Mouse (Mus musculus) natural killer cell, adult 2 months (primary cell): ENCODE measurements around the gene Ace.
A peak's percentile ranks its signal among the peaks of the same experiment; 100 is the strongest.
"Not testable (repeated sequence)": the region's sequence is repeated elsewhere in the genome, so short reads cannot be mapped to it uniquely, and the experiment has no call there.

Experiments used
- DNase-seq, 2 experiments: peaks; one replicate each; pipeline ENCODE4 v3.0.0; 2022; ENCODE audit warnings: low spot score in 2 of 2

The Ace gene

GRCm38 (mm10) chr11:105994375-105994774, 26.6 kb downstream of the Ace start, which contains the start of gene Ace3:
Gene Ace3, plus strand, starts transcription at chr11:105994675.
- no peak for DNase-seq

DNA sequence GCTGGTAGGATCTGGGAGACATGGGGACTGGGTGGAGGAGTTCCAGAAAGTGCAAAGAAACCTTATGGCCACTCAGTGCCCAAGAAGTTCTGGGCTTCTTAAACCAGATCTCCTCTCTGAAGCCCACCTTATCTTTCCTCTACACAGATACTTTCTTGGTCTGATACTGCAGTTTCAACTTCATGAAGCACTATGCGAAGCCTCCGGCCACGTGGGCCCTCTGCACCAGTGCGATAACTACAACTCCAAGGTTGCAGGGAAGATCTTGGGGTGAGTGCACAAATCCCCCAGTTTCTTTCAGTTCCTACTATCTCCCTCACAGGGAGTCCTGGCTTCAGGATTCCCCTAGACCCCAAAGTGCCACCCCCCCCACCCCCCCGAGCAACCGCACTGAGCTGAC, 32.3 kb downstream of the Ace start:
- no peak for DNase-seq

GRCm38 (mm10) chr11:106001718-106002117, 34.0 kb downstream of the Ace start:
- peak; percentile 9 to 26 for DNase-seq

DNA sequence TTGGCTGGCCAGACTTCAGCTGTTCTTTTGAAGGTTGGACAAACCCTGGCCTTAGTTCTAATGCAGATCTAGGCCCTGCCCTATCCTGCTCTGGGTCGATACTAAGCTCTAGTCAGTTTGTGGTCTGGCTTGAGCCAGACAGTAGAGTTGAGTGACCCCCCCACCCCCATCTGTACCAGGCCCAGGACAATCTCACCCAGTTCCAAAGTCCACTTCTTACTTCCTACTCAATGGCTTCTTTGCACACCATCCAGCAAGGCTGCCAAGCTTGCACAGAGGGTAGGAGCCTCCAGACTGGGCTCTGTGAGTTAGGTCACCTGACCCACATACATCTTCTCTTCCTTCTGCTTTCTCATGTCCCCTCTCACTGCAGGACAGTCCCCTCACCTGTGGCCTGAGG, 36.8 kb downstream of the Ace start:
- no peak for DNase-seq

- DNase-seq, result no peak
Observed at GRCm38 (mm10) chr11:106005970-106006369, 38.2 kb downstream of the Ace start.

DNA sequence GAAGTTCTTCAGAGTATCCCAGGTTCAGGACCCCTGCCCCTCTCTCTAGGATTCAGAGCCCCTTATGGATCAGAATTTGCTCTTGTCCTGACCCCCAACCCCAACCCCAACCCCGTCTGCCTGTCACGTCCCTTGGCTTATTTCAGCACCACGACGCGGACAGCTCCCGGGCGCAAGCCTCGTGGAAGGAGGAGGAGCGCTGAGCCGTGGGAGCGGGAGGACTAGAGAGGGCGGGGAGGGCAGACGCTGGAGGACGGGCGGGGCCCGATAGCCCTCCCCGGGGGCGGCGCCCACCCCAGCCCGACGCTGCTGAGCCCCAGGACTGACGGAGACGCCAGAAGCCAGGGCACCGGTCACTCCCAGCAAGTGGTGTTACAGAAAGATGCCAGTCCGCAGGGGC, 40.1 kb downstream of the Ace start, which contains the start of gene Kcnh6:
Gene Kcnh6 (plus strand): TSS at position 304 of the 400 bp plus-strand sequence.
- DNase-seq, result peak in 1 of 2 experiments; percentile 35

GRCm38 (mm10) chr11:106012711-106013110, 45.0 kb downstream of the Ace start:
- no peak for DNase-seq

GRCm38 (mm10) chr11:106013556-106014225, 45.9 kb downstream of the Ace start:
- no peak for DNase-seq

- no peak for DNase-seq
Observed at GRCm38 (mm10) chr11:106016440-106016839, 48.7 kb downstream of the Ace start.

DNA sequence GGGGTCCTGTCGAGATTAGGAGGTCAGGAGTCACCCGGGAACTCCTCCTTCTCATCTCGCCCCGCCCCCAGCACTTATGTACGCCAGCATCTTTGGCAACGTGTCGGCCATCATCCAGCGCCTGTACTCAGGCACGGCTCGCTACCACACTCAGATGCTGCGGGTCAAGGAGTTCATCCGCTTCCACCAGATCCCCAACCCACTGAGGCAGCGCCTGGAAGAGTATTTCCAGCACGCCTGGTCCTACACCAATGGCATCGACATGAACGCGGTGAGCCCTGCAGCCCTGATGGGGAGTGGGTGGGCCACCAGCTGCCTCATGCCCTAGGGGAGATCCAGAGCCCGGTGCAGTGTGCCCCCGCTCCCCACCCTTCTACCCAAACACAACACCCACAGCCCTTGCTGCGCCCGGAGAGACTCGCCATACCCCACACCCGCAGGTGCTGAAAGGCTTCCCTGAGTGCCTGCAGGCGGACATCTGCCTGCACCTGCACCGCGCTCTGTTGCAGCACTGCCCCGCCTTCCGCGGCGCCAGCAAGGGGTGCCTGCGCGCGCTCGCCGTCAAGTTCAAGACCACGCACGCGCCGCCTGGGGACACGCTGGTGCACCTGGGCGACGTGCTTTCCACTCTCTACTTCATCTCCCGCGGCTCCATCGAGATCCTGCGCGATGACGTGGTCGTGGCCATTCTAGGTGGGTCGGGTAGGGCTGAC, 52.5 kb downstream of the Ace start:
- no peak for DNase-seq

DNA sequence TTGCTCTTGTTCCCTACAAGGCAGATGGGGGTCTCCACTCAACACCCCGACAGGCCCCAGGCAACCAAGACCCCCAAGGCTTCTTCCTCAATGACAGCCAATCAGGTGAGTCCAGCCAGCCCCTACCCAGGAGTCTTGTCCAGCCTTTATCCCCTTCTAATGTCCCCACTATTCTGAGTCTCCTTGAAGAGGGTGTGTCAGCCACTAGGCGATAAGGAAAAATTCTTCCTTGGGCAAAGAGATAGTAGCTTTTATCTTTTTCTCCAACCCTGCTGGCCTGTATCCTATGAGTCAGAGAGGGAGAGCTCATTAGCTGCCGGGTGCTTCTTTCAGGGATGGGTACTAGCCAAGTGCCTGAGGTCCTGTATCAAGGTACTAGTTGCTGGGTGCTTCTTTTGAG, 58.0 kb downstream of the Ace start:
- no peak for DNase-seq

DNA sequence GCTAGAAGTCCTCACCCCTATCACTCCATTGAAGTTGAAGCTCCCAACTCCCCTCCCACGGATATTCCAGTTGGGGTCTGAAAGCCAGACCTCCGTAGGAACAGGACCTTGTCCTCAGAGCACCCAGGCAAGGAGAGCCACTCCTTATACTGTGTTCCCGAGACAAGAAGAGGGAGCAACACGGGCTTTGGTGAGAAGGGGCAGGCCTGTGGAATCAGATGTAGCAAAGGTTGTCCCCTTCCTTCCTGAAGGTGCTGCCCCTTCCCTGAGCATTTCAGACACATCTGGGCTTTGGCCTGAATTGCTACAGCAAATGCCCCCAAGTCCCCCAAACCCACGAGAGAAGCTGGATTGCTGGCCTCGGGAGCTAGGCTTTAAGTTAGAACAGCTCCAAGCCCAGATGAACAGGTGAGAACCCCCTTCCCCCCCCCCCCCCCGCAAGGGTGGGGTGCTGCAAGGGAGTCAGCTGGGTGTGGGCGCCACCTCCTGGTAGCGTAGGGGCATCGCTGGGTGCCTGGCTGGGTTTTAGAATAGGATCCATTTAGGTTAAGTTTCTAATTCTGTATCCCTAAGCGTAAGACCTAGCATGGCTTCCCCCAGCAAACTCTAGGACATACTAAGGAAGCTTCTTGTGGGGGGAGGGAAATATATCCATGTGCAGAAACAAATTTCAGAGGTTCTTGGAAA, 58.9 kb downstream of the Ace start:
- peak; percentile 62 to 80 for DNase-seq

GRCm38 (mm10) chr11:106027607-106028006, 59.9 kb downstream of the Ace start:
- DNase-seq, result no peak

- not testable (repeated sequence) for DNase-seq
Observed at GRCm38 (mm10) chr11:106032074-106032473, 64.3 kb downstream of the Ace start.

DNA sequence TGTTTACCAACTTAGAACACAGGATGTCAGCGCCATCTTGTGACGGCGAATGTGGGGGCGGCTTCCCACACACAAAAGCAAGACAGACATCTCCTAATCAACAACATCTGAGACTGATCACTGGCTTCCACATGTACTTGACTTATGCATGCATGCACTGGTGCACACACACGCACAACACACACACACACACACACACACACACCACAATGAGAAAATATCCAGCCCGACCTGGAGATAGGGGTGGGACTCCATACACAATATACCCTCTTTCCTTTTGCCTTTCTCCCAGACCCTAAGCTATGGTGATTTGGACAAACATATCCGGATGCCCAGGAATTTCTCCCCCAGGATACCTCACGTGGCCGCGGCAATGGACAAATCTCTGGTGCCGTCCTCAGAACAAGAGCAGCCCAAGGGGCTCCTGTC, 65.8 kb downstream of the Ace start:
- DNase-seq, result peak; percentile 66 to 75

GRCm38 (mm10) chr11:106034986-106035385, 67.2 kb downstream of the Ace start:
- no peak for DNase-seq

- peak; percentile 98 for DNase-seq
Observed at GRCm38 (mm10) chr11:106036548-106037417, 69.0 kb downstream of the Ace start, which contains the start of gene Dcaf7. Gene Dcaf7, plus strand, starts transcription at chr11:106036872.

DNA sequence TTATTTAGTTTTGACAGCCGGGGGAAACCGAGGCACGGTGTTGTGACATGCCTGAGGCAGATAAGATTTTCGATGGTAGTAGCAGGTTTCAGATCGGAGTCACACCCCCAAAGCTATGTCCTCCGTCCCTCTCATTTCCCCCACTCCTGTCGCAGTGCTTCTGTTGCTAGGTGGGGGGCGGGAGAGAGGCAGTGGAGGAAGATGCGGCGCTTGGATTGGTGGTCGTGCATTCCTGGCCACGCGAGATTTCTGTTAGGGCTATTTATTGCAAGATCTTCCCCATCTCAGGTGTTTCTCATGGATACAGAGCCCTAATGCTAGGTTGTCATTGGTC, 69.6 kb downstream of the Ace start:
- peak; percentile 25 to 41 for DNase-seq
